Mouse (Mus musculus) myocyte (in vitro differentiated cells): ENCODE measurements around the gene Alg14. TPM values are rescaled to one million over a fixed set of nuclear protein-coding genes. Genes with fewer than 3 reads are reported as not detected.

Experiments
- H3K27me3 ChIP-seq: one replicate; pipeline ENCODE4 v1.6.1; 2011; ENCODE audit not compliant: control insufficient read depth, insufficient read depth, insufficient read length
- H3K36me3 ChIP-seq: one replicate; pipeline ENCODE4 v1.6.1; 2011; ENCODE audit not compliant: control insufficient read depth, insufficient read depth
- H3K4me2 ChIP-seq: one replicate; pipeline ENCODE4 v1.6.1; 2011; ENCODE audit warnings: low read depth, control low read depth
- H3K4me3 ChIP-seq: one replicate; pipeline ENCODE4 v1.5.1; 2011; ENCODE audit warnings: mild to moderate bottlenecking, control low read depth, moderate library complexity
- H3K79me2 ChIP-seq: one replicate; pipeline ENCODE4 v1.6.1; 2011; ENCODE audit not compliant: control insufficient read depth, insufficient read depth
- H3ac ChIP-seq: one replicate; pipeline ENCODE4 v1.6.1; 2011; ENCODE audit not compliant: control insufficient read depth, insufficient read length
- CEBPB ChIP-seq: IDR thresholded peaks from 2 replicates; pipeline ENCODE4 v1.6.1; 2011; ENCODE audit warnings: mild to moderate bottlenecking, moderate library complexity; ENCODE audit not compliant: poor library complexity, insufficient read depth, severe bottlenecking
- E2F4 ChIP-seq: IDR thresholded peaks from one replicate; pipeline ENCODE4 v1.6.1; 2011; ENCODE audit warnings: mild to moderate bottlenecking, control low read depth, moderate library complexity; ENCODE audit not compliant: insufficient read depth
- MAX ChIP-seq: IDR thresholded peaks from one replicate; pipeline ENCODE4 v1.6.1; 2011; ENCODE audit warnings: low read depth, mild to moderate bottlenecking, control low read depth
- MYOD1 ChIP-seq, 3 experiments: IDR thresholded peaks; one replicate each; pipeline ENCODE4 v1.6.1; 2011; ENCODE audit warnings: control low read depth in 2 of 3, low read depth in 2 of 3, mild to moderate bottlenecking in 2 of 3, moderate library complexity in 1 of 3; ENCODE audit not compliant: insufficient read length in 2 of 3, control insufficient read depth in 1 of 3
- MYOG ChIP-seq, 3 experiments: IDR thresholded peaks; one replicate each; pipeline ENCODE4 v1.6.1; 2011; ENCODE audit warnings: control low read depth in 2 of 3, low read depth in 2 of 3, mild to moderate bottlenecking in 2 of 3; ENCODE audit not compliant: insufficient read length in 2 of 3, control insufficient read depth in 1 of 3, insufficient read depth in 1 of 3
- POLR2A ChIP-seq: IDR thresholded peaks from one replicate; pipeline ENCODE4 v1.6.1; 2011; ENCODE audit warnings: low read depth, mild to moderate bottlenecking, control low read depth, moderate library complexity; ENCODE audit not compliant: insufficient read length
- POLR2AphosphoS2 ChIP-seq: IDR thresholded peaks from one replicate; pipeline ENCODE4 v1.6.1; 2011; ENCODE audit warnings: low read depth, control low read depth; ENCODE audit not compliant: insufficient read length
- REST ChIP-seq: IDR thresholded peaks from one replicate; pipeline ENCODE4 v1.6.1; 2011; ENCODE audit warnings: mild to moderate bottlenecking, control low read depth, moderate library complexity; ENCODE audit not compliant: insufficient read depth, insufficient read length
- SRF ChIP-seq: IDR thresholded peaks from one replicate; pipeline ENCODE4 v1.6.1; 2011; ENCODE audit warnings: low read depth; ENCODE audit not compliant: control insufficient read depth, insufficient read length
- TCF12 ChIP-seq: IDR thresholded peaks from one replicate; pipeline ENCODE4 v1.6.1; 2011; ENCODE audit warnings: mild to moderate bottlenecking, control low read depth; ENCODE audit not compliant: poor library complexity, insufficient read depth, severe bottlenecking
- TCF3 ChIP-seq: IDR thresholded peaks from one replicate; pipeline ENCODE4 v1.6.1; 2011; ENCODE audit warnings: low read depth, control low read depth; ENCODE audit not compliant: insufficient read length
- USF1 ChIP-seq: IDR thresholded peaks from one replicate; pipeline ENCODE4 v1.6.1; 2011; ENCODE audit warnings: low read depth, mild to moderate bottlenecking, control low read depth, moderate library complexity
- polyA plus RNA-seq: library from polyadenylated mRNA; unstranded; fragments of >200 nt; fragmentation: generic; extraction: Trizol; gene quantifications from one replicate; pipeline ENCODE4 v1.2.1, GENCODE M21; 2012; ENCODE audit warnings: missing spikeins

Alg14 gene
- polyA plus RNA-seq, 1 experiment = 14.8 TPM

GRCm38 (mm10) chr3:121250576-121251433 is 40.8 kb upstream of the Alg14 start:
- no peak overlapping the region for H3ac ChIP-seq
- no peaks in the 10 kb centered on the region for H3K36me3 ChIP-seq
- no peaks in the 10 kb centered on the region for H3K27me3 ChIP-seq
- no peak overlapping the region for H3K4me2 ChIP-seq
- no peak for TF ChIP-seq POLR2A
- TF ChIP-seq TCF12 = no peak
- TF ChIP-seq MYOG (IDR thresholded peaks at IDR 0.05; ENCODE audit: control insufficient read depth in 1 of 3, insufficient read depth in 1 of 3, insufficient read length in 2 of 3, low read depth in 2 of 3) = no peak
- TF ChIP-seq E2F4 = no peak
- TF ChIP-seq USF1 = no peak
- no peak for TF ChIP-seq REST
- no peaks in the 10 kb centered on the region for H3K79me2 ChIP-seq
- H3K4me3 ChIP-seq = no peak overlapping the region

DNA sequence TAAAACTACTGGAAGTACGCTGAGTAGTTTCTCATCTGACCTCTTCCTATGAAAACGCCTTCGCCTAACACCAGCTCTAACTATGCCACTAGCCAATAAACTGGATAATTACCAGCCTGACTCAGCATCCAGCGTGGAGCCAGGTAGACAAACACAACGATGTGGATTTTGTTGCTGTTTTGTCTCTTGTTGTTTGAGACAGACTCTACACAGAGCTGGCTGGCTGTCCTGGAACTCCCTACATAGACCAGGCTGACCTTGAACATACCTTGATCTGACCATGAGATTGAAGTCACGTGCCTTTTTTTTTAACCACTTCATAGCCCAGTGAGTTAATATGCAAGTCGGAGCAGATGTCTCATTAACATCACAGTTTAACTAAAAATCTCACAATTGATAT is 36.1 kb upstream of the Alg14 start:
- no peak overlapping the region for H3ac ChIP-seq
- TF ChIP-seq CEBPB (no peak), E2F4 (no peak), POLR2A (no peak), MYOD1 (IDR thresholded peaks at IDR 0.05; ENCODE audit: control insufficient read depth in 1 of 3, insufficient read length in 2 of 3, low read depth in 2 of 3) (no peak), TCF3 (no peak), MAX (no peak), POLR2AphosphoS2 (no peak), TCF12 (no peak), USF1 (no peak), MYOG (IDR thresholded peaks at IDR 0.05; ENCODE audit: control insufficient read depth in 1 of 3, insufficient read depth in 1 of 3, insufficient read length in 2 of 3, low read depth in 2 of 3) (no peak), REST (no peak)

GRCm38 (mm10) chr3:121256131-121256530 is 35.4 kb upstream of the Alg14 start:
- Histone ChIP-seq H3K36me3 (no peaks in the 10 kb centered on the region), H3K4me3 (no peak overlapping the region), H3ac (no peak overlapping the region), H3K79me2 (no peaks in the 10 kb centered on the region), H3K27me3 (peaks cover 12% of the 10 kb centered on the region), H3K4me2 (no peak overlapping the region)
- no peak for TF ChIP-seq CEBPB
- TF ChIP-seq POLR2A = no peak
- TF ChIP-seq MYOD1 (IDR thresholded peaks at IDR 0.05; ENCODE audit: control insufficient read depth in 1 of 3, insufficient read length in 2 of 3, low read depth in 2 of 3) = no peak
- TF ChIP-seq SRF = no peak
- no peak for TF ChIP-seq E2F4
- no peak for TF ChIP-seq TCF3
- TF ChIP-seq MYOG (IDR thresholded peaks at IDR 0.05; ENCODE audit: control insufficient read depth in 1 of 3, insufficient read depth in 1 of 3, insufficient read length in 2 of 3, low read depth in 2 of 3) = no peak

More for the DNA sequence above, 36.1 kb upstream of the Alg14 start:
- Histone ChIP-seq H3K4me2 (no peak overlapping the region), H3K79me2 (no peaks in the 10 kb centered on the region), H3K4me3 (no peak overlapping the region), H3K36me3 (no peaks in the 10 kb centered on the region), H3K27me3 (peaks cover 6% of the 10 kb centered on the region)

DNA sequence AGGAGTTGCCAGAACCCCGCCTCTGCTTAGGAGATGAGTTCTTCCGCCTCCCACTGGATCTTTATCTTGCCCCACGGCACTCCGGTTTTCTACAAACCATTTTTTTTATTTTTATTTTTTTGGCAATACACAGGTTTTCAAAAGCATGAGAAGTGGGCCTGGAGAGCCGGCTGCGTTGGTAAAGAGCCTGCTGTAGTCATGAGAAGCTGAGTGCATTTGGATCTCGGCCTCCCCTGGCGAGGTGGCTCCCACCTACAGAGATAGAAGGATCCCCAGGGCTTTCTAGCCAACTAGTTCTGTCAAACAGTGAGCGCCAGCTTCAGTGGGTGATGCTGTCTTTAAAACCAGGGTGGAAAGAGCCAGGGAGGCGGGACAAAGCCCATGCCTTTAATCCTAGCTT is 34.2 kb upstream of the Alg14 start:
- Histone ChIP-seq H3K27me3 (peaks cover 17% of the 10 kb centered on the region), H3K79me2 (no peaks in the 10 kb centered on the region), H3K4me3 (no peak overlapping the region), H3K4me2 (no peak overlapping the region), H3K36me3 (no peaks in the 10 kb centered on the region), H3ac (no peak overlapping the region)
- TF ChIP-seq TCF3 = no peak
- TF ChIP-seq TCF12 = no peak
- no peak for TF ChIP-seq POLR2A
- no peak for TF ChIP-seq MYOG (IDR thresholded peaks at IDR 0.05; ENCODE audit: control insufficient read depth in 1 of 3, insufficient read depth in 1 of 3, insufficient read length in 2 of 3, low read depth in 2 of 3)
- TF ChIP-seq USF1 = no peak
- TF ChIP-seq REST = no peak
- no peak for TF ChIP-seq CEBPB

GRCm38 (mm10) chr3:121258521-121259478 is 32.8 kb upstream of the Alg14 start:
- H3K36me3 ChIP-seq = no peaks in the 10 kb centered on the region
- no peak overlapping the region for H3ac ChIP-seq
- H3K27me3 ChIP-seq = peaks cover 26% of the 10 kb centered on the region
- no peak for TF ChIP-seq POLR2AphosphoS2
- TF ChIP-seq TCF12 = no peak
- no peak for TF ChIP-seq POLR2A
- TF ChIP-seq MYOG (IDR thresholded peaks at IDR 0.05; ENCODE audit: control insufficient read depth in 1 of 3, insufficient read depth in 1 of 3, insufficient read length in 2 of 3, low read depth in 2 of 3) = no peak
- no peak for TF ChIP-seq CEBPB
- no peak for TF ChIP-seq MAX
- no peak for TF ChIP-seq USF1
- TF ChIP-seq SRF = no peak
- TF ChIP-seq TCF3 = no peak
- TF ChIP-seq MYOD1 (IDR thresholded peaks at IDR 0.05; ENCODE audit: control insufficient read depth in 1 of 3, insufficient read length in 2 of 3, low read depth in 2 of 3) = no peak
- no peaks in the 10 kb centered on the region for H3K79me2 ChIP-seq
- no peak overlapping the region for H3K4me2 ChIP-seq
- no peak overlapping the region for H3K4me3 ChIP-seq
